Mouse (Mus musculus) CH12.LX (cell line): ENCODE results near the gene Pdia3. TPM values are rescaled to one million over a fixed set of nuclear protein-coding genes. Genes with fewer than 3 reads are reported as not detected.
A peak's percentile ranks its signal among the peaks of the same experiment; 100 is the strongest.

Experiments
- DNase-seq: peaks from one replicate; pipeline ENCODE4 v3.0.0-alpha.2; 2013; ENCODE audit errors: extremely low read depth
- H3K27ac ChIP-seq: 2 replicates; pipeline ENCODE4 v1.5.1; 2012; ENCODE audit warnings: low read depth, mild to moderate bottlenecking, control low read depth, moderate library complexity; ENCODE audit not compliant: insufficient read depth
- H3K27me3 ChIP-seq: replicated peaks from 2 replicates; pipeline ENCODE3; 2012; ENCODE audit warnings: inconsistent platforms
- H3K36me3 ChIP-seq, 2 experiments: replicated peaks in 1 of 2; 2 replicates each; pipeline versions ENCODE3 to v1.6.1; 2012; ENCODE audit warnings: inconsistent platforms in 1 of 2, low read length in 1 of 2, mild to moderate bottlenecking in 1 of 2, mixed read lengths in 1 of 2, moderate library complexity in 1 of 2; ENCODE audit not compliant: control insufficient read depth in 1 of 2, insufficient read depth in 1 of 2
- H3K4me1 ChIP-seq, 2 experiments: 2 replicates each; pipeline ENCODE4 v1.6.1; 2012; ENCODE audit warnings: inconsistent platforms in 1 of 2, moderate library complexity in 1 of 2; ENCODE audit not compliant: insufficient read depth in 2 of 2, control insufficient read depth in 1 of 2
- H3K4me2 ChIP-seq: 2 replicates; pipeline ENCODE4 v1.6.1; 2012; ENCODE audit warnings: low read depth, mild to moderate bottlenecking, control low read depth; ENCODE audit not compliant: poor library complexity, insufficient read depth, severe bottlenecking
- H3K4me3 ChIP-seq, 3 experiments: fragments of 150-350 bp in 1 of 3; sonication (generic) in 1 of 3; replicated peaks in 1 of 3; 2 replicates each; pipeline versions ENCODE3 to v1.5.1; 2011 to 2012; ENCODE audit warnings: low read depth in 2 of 3, low read length in 2 of 3, mild to moderate bottlenecking in 2 of 3, moderate library complexity in 2 of 3, control low read depth in 1 of 3, improper control_type of control experiment in 1 of 3, inconsistent platforms in 1 of 3, mixed read lengths in 1 of 3; ENCODE audit not compliant: poor library complexity in 1 of 3
- H3K79me2 ChIP-seq: replicated peaks from 2 replicates; pipeline ENCODE4 v1.6.1; 2012; ENCODE audit warnings: mild to moderate bottlenecking, moderate library complexity; ENCODE audit not compliant: control insufficient read depth, poor library complexity, insufficient read depth, severe bottlenecking; ENCODE audit errors: extremely low read depth
- H3K9ac ChIP-seq: 2 replicates; pipeline ENCODE4 v1.6.1; 2012; ENCODE audit warnings: low read depth, mild to moderate bottlenecking, control low read depth, moderate library complexity; ENCODE audit not compliant: insufficient read depth
- H3K9me3 ChIP-seq: replicated peaks from 2 replicates; pipeline ENCODE3; 2012; ENCODE audit warnings: low read length, inconsistent platforms, mixed read lengths
- BHLHE40 ChIP-seq: IDR thresholded peaks from 2 replicates; pipeline ENCODE4 v1.6.1; 2011; ENCODE audit warnings: mild to moderate bottlenecking, low read depth, low read length, improper control_type of control experiment
- CHD1 ChIP-seq: IDR thresholded peaks from 2 replicates; pipeline ENCODE4 v1.6.1; 2012; ENCODE audit warnings: low read depth, low read length, improper control_type of control experiment, inconsistent platforms
- CHD2 ChIP-seq: IDR thresholded peaks from 2 replicates; pipeline ENCODE4 v1.6.1; 2011; ENCODE audit warnings: low read length, improper control_type of control experiment
- CTCF ChIP-seq, 2 experiments: IDR thresholded peaks in 1 of 2; conservative IDR thresholded peaks in 1 of 2; 2 replicates each; pipeline ENCODE4 v1.5.1; 2011 to 2012; ENCODE audit warnings: low read depth in 2 of 2, low read length in 2 of 2, improper control_type of control experiment in 1 of 2, inconsistent platforms in 1 of 2, mild to moderate bottlenecking in 1 of 2, moderate library complexity in 1 of 2
- E2F4 ChIP-seq: IDR thresholded peaks from 2 replicates; pipeline ENCODE4 v1.6.1; 2011; ENCODE audit warnings: low read depth, low read length, improper control_type of control experiment; ENCODE audit not compliant: insufficient replicate concordance
- ELF1 ChIP-seq: IDR thresholded peaks from 2 replicates; pipeline ENCODE4 v1.6.1; 2014; ENCODE audit warnings: low read depth, mild to moderate bottlenecking, inconsistent platforms, low read length, improper control_type of control experiment
- EP300 ChIP-seq: IDR thresholded peaks from 2 replicates; pipeline ENCODE4 v1.6.1; 2011; ENCODE audit warnings: low read length, improper control_type of control experiment
- ETS1 ChIP-seq: conservative IDR thresholded peaks from 2 replicates; pipeline ENCODE4 v1.6.1; 2012; ENCODE audit warnings: low read depth, mild to moderate bottlenecking, inconsistent platforms, low read length, improper control_type of control experiment, moderate library complexity
- GABPA ChIP-seq: IDR thresholded peaks from 2 replicates; pipeline ENCODE4 v1.6.1; 2012; ENCODE audit warnings: low read depth, low read length, improper control_type of control experiment, inconsistent platforms; ENCODE audit not compliant: insufficient replicate concordance
- HCFC1 ChIP-seq: IDR thresholded peaks from 2 replicates; pipeline ENCODE4 v1.6.1; 2012; ENCODE audit warnings: low read depth, mild to moderate bottlenecking, inconsistent platforms, low read length, improper control_type of control experiment
- IRF4 ChIP-seq: IDR thresholded peaks from 2 replicates; pipeline ENCODE4 v1.6.1; 2014; ENCODE audit warnings: low read depth, mild to moderate bottlenecking, inconsistent platforms, low read length, improper control_type of control experiment
- JUN ChIP-seq: IDR thresholded peaks from 2 replicates; pipeline ENCODE4 v1.6.1; 2011; ENCODE audit warnings: low read depth, mild to moderate bottlenecking, low read length, improper control_type of control experiment, moderate library complexity; ENCODE audit not compliant: insufficient read depth
- JUND ChIP-seq: conservative IDR thresholded peaks from 2 replicates; pipeline ENCODE4 v1.6.1; 2011; ENCODE audit warnings: low read depth, low read length, improper control_type of control experiment
- KAT2A ChIP-seq: IDR thresholded peaks from 2 replicates; pipeline ENCODE4 v1.6.1; 2012; ENCODE audit warnings: low read length, improper control_type of control experiment, inconsistent platforms; ENCODE audit not compliant: insufficient replicate concordance
- MAFK ChIP-seq: IDR thresholded peaks from 2 replicates; pipeline ENCODE4 v1.6.1; 2011; ENCODE audit warnings: low read length, improper control_type of control experiment; ENCODE audit not compliant: insufficient replicate concordance
- MAX ChIP-seq: IDR thresholded peaks from 2 replicates; pipeline ENCODE4 v1.6.1; 2011; ENCODE audit warnings: low read length, improper control_type of control experiment
- MAZ ChIP-seq: IDR thresholded peaks from 2 replicates; pipeline ENCODE4 v1.6.1; 2012; ENCODE audit warnings: low read depth, mild to moderate bottlenecking, inconsistent platforms, low read length, improper control_type of control experiment, moderate library complexity
- MEF2A ChIP-seq: IDR thresholded peaks from 2 replicates; pipeline ENCODE4 v1.6.1; 2014; ENCODE audit warnings: low read depth, mild to moderate bottlenecking, inconsistent platforms, low read length, improper control_type of control experiment, borderline replicate concordance
- MXI1 ChIP-seq: IDR thresholded peaks from 2 replicates; pipeline ENCODE4 v1.6.1; 2011; ENCODE audit warnings: mild to moderate bottlenecking, low read depth, low read length, improper control_type of control experiment
- MYC ChIP-seq: IDR thresholded peaks from 2 replicates; pipeline ENCODE4 v1.6.1; 2011; ENCODE audit warnings: low read depth, mild to moderate bottlenecking, improper control_type of control experiment, low read length
- NELFE ChIP-seq: IDR thresholded peaks from 2 replicates; pipeline ENCODE4 v1.6.1; 2011; ENCODE audit warnings: low read depth, low read length, improper control_type of control experiment
- NRF1 ChIP-seq: IDR thresholded peaks from 2 replicates; pipeline ENCODE4 v1.6.1; 2014; ENCODE audit warnings: low read depth, mild to moderate bottlenecking, inconsistent platforms, low read length, improper control_type of control experiment, moderate library complexity
- PAX5 ChIP-seq: IDR thresholded peaks from 2 replicates; pipeline ENCODE4 v1.6.1; 2012; ENCODE audit warnings: low read length, inconsistent platforms, mixed read lengths
- POLR2A ChIP-seq: IDR thresholded peaks from 2 replicates; pipeline ENCODE4 v1.6.1; 2011; ENCODE audit warnings: low read depth, mild to moderate bottlenecking, improper control_type of control experiment, low read length
- POLR2AphosphoS2 ChIP-seq: IDR thresholded peaks from 2 replicates; pipeline ENCODE4 v1.6.1; 2011; ENCODE audit warnings: low read depth, low read length, improper control_type of control experiment
- RAD21 ChIP-seq: IDR thresholded peaks from 2 replicates; pipeline ENCODE4 v1.6.1; 2011; ENCODE audit warnings: low read depth, mild to moderate bottlenecking, low read length, improper control_type of control experiment, moderate library complexity
- RCOR1 ChIP-seq: conservative IDR thresholded peaks from 2 replicates; pipeline ENCODE4 v1.6.1; 2012; ENCODE audit warnings: low read depth, mild to moderate bottlenecking, inconsistent platforms, low read length, improper control_type of control experiment
- SIN3A ChIP-seq: IDR thresholded peaks from 2 replicates; pipeline ENCODE4 v1.6.1; 2012; ENCODE audit warnings: low read length, improper control_type of control experiment, inconsistent platforms
- SMC3 ChIP-seq: IDR thresholded peaks from 2 replicates; pipeline ENCODE4 v1.6.1; 2011; ENCODE audit warnings: low read depth, low read length, improper control_type of control experiment
- TBP ChIP-seq: conservative IDR thresholded peaks from 2 replicates; pipeline ENCODE4 v1.6.1; 2011; ENCODE audit warnings: low read depth, low read length, improper control_type of control experiment
- TCF12 ChIP-seq: IDR thresholded peaks from 2 replicates; pipeline ENCODE4 v1.6.1; 2014; ENCODE audit warnings: low read depth, mild to moderate bottlenecking, inconsistent platforms, low read length, improper control_type of control experiment
- UBTF ChIP-seq: IDR thresholded peaks from 2 replicates; pipeline ENCODE4 v1.6.1; 2012; ENCODE audit warnings: low read depth, mild to moderate bottlenecking, inconsistent platforms, low read length, improper control_type of control experiment, moderate library complexity
- USF1 ChIP-seq: IDR thresholded peaks from 2 replicates; pipeline ENCODE4 v1.6.1; 2014; ENCODE audit warnings: low read depth, mild to moderate bottlenecking, inconsistent platforms, low read length, improper control_type of control experiment
- USF2 ChIP-seq: conservative IDR thresholded peaks from 2 replicates; pipeline ENCODE4 v1.6.1; 2011; ENCODE audit warnings: low read depth, low read length, improper control_type of control experiment
- ZC3H11A ChIP-seq: IDR thresholded peaks from 2 replicates; pipeline ENCODE4 v1.6.1; 2012; ENCODE audit warnings: low read depth, mild to moderate bottlenecking, inconsistent platforms, low read length, improper control_type of control experiment
- ZKSCAN1 ChIP-seq: IDR thresholded peaks from 2 replicates; pipeline ENCODE4 v1.6.1; 2012; ENCODE audit warnings: low read depth, inconsistent platforms, low read length, improper control_type of control experiment, borderline replicate concordance
- ZMIZ1 ChIP-seq: IDR thresholded peaks from 2 replicates; pipeline ENCODE4 v1.6.1; 2012; ENCODE audit warnings: low read depth, mild to moderate bottlenecking, inconsistent platforms, low read length, improper control_type of control experiment
- ZNF384 ChIP-seq: IDR thresholded peaks from 2 replicates; pipeline ENCODE4 v1.6.1; 2012; ENCODE audit warnings: low read depth, low read length, improper control_type of control experiment, inconsistent platforms
- dilution Hi-C: fragments of 300-500 bp; cut with MboI; formaldehyde crosslinking; loops from 2 replicates; pipeline ENCODE4 v1.14.3; 2020; ENCODE audit warnings: low sequenced_read_pairs; ENCODE audit not compliant: extremely low pct_unique_long_range_greater_than_20kb, extremely low pct_ligation_motif_present
- in situ Hi-C: fragments of 300-500 bp; cut with MboI; formaldehyde crosslinking; loops from 3 replicates; pipeline ENCODE4 v1.14.3; 2019; ENCODE audit warnings: low sequenced_read_pairs, low pct_ligation_motif_present, low pct_unique_long_range_greater_than_20kb, mixed read lengths
- polyA plus RNA-seq: library from polyadenylated mRNA; unstranded; fragments of >175 nt; gene quantifications from 2 replicates; pipeline ENCODE4 v1.2.1, GENCODE M21; 2012; ENCODE audit warnings: low read depth; ENCODE audit not compliant: insufficient read length
- total RNA-seq, 2 experiments: library from RNA; depleted of rRNA; stranded (reverse); fragments of 300-350 nt in 1 of 2; fragments of >200 nt in 1 of 2; gene quantifications; 2 replicates each; pipeline ENCODE4 v1.2.3; 2012 to 2014

Gene Pdia3
- total RNA-seq (2012; rRNA removed) (54.5 and 86.7 TPM in 2 replicates), total RNA-seq (2014; rRNA removed) (169 and 184 TPM in 2 replicates), polyA plus RNA-seq (356 and 406 TPM in 2 replicates)

GRCm38 (mm10) chr2:121413387-121414042 is at the start of gene Pdia3, which contains the start of gene Catsper2:
Pdia3 (plus strand) TSS chr2:121413775.
Catsper2 (minus strand) TSS chr2:121413792.
- peaks cover 47% of the 10 kb centered on the region for H3K79me2 ChIP-seq
- peak within 1 kb of the TSS; percentile 79 to 96 (median 94) for H3K4me3 ChIP-seq
- in situ Hi-C loops = no loop called here
- dilution Hi-C loops = no loop called here
- peak within 1 kb of the TSS; percentile 85 for H3K27ac ChIP-seq
- peaks cover 5 to 27% of the 10 kb centered on the region in 2 experiments for H3K36me3 ChIP-seq
- H3K9me3 ChIP-seq = no peaks in the 10 kb centered on the region
- H3K4me1 ChIP-seq = peaks cover 3 to 41% of the 10 kb centered on the region in 2 experiments; a peak in 3 of 4 replicates
- peak within 1 kb of the TSS; percentile 62 for H3K4me2 ChIP-seq
- no peaks in the 10 kb centered on the region for H3K27me3 ChIP-seq
- peak within 1 kb of the TSS; percentile 96 for H3K9ac ChIP-seq
- DNase-seq = peak; percentile 88
- no peak for TF ChIP-seq PAX5
- TF ChIP-seq JUND = no peak
- TF ChIP-seq SMC3 = peak; percentile 13; the same call in 1 of the 2 replicates
- TF ChIP-seq USF1 = no peak
- no peak for TF ChIP-seq GABPA
- TF ChIP-seq MAFK = no peak
- no peak for TF ChIP-seq MEF2A
- no peak for TF ChIP-seq SIN3A
- no peak; the same call in 1 of the 2 replicates for TF ChIP-seq MYC
- TF ChIP-seq ZKSCAN1 = no peak
- peak; percentile 13; the same call in 1 of the 2 replicates for TF ChIP-seq RAD21
- TF ChIP-seq ZC3H11A = no peak
- no peak for TF ChIP-seq ZNF384
- no peak for TF ChIP-seq ETS1
- no peak for TF ChIP-seq EP300
- TF ChIP-seq ELF1 = peak; percentile 90
- peak; percentile 53; the same call in 1 of the 2 replicates for TF ChIP-seq CHD2
- TF ChIP-seq TBP = peak; percentile 78
- peak; percentile 80 for TF ChIP-seq MXI1
- TF ChIP-seq UBTF = peak; percentile 70
- no peak for TF ChIP-seq RCOR1
- peak; percentile 93 for TF ChIP-seq NELFE
- 0 out of 2 replicates have a peak, but pooled peaks have one; percentile 3 for TF ChIP-seq IRF4
- TF ChIP-seq POLR2AphosphoS2 = 0 out of 2 replicates have a peak, but pooled peaks have one; percentile 61
- no peak for TF ChIP-seq JUN
- peak in 1 of 2 experiments; percentile 49; a peak in 2 of 4 replicates for TF ChIP-seq CTCF (conservative IDR thresholded peaks at IDR 0.05 in 1 of 2, IDR thresholded peaks at IDR 0.05 in 1 of 2; ENCODE audit: low read depth in 2 of 2, low read length in 2 of 2)
- TF ChIP-seq ZMIZ1 = peak; percentile 96
- TF ChIP-seq HCFC1 = peak; percentile 72
- TF ChIP-seq BHLHE40 = peak; percentile 61
- peak; percentile 72 for TF ChIP-seq NRF1
- TF ChIP-seq USF2 = no peak
- TF ChIP-seq TCF12 = peak; percentile 92
- peak; percentile 67; the same call in 1 of the 2 replicates for TF ChIP-seq MAX
- 0 out of 2 replicates have a peak, but pooled peaks have one; percentile 10 for TF ChIP-seq KAT2A
- no peak for TF ChIP-seq E2F4
- no peak for TF ChIP-seq CHD1
- TF ChIP-seq POLR2A = peak; percentile 95
- no peak for TF ChIP-seq MAZ
